ENCODE assay signal across 7 mouse cellular contexts in the genomic region with DNA sequence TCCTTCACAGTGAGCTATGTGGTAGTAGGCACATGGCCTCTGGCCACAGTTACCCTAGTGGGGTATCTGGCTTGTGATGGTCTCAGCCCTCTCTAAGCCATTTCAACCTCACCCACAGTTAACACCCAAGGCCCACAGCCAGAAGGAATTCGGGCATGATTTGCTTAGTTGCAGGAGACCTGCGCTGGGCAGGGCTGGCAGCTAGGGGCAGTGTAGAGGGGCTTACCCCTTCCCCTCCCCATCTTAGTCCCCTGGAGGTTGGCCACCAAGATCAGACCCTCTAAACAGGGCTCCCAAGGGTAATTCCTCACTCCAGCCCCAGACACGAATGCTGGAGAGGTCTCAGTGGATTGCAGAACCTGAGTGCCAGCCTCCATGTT. TPM values are rescaled to one million over a fixed set of nuclear protein-coding genes. Genes with fewer than 3 reads are reported as not detected.
A peak's percentile ranks its signal among the peaks of the same experiment; 100 is the strongest.
DNase-seq lines count a peak whose midpoint lies in the region; ATAC-seq and TF ChIP-seq lines count a peak whose summit lies in the region.

No protein-coding gene starts in this region.

- 9% methylated on average over 3 of the region's 3 CpGs for WGBS in lung, embryonic 14.5 days
- 12% methylated on average over 3 of the region's 3 CpGs for WGBS in embryonic facial prominence, embryonic 10.5 days
- WGBS in hindbrain, embryonic 14.5 days: 8% methylated on average over 3 of the region's 3 CpGs

- H3K4me3 ChIP-seq in lung, embryonic 14.5 days (ENCODE audit: low read depth, low read length): peak overlapping the region; percentile 69
- peak overlapping the region; percentile 73 for H3K4me3 ChIP-seq in embryonic facial prominence, embryonic 10.5 days
- peak overlapping the region; percentile 56 for H3K4me3 ChIP-seq in hindbrain, embryonic 14.5 days (replicated peaks; ENCODE audit: low read length)

- H3K4me1 ChIP-seq in lung, embryonic 14.5 days (ENCODE audit: insufficient read depth): peaks cover 5% of the 10 kb centered on the region
- peaks cover 52% of the 10 kb centered on the region for H3K4me1 ChIP-seq in embryonic facial prominence, embryonic 10.5 days
- H3K4me1 ChIP-seq in hindbrain, embryonic 14.5 days (replicated peaks; ENCODE audit: control insufficient read depth, insufficient read depth, low read length): peaks cover 14% of the 10 kb centered on the region; the same call in 1 of the 2 replicates

- peaks cover 3% of the 10 kb centered on the region; the same call in 1 of the 2 replicates for H3K36me3 ChIP-seq in lung, embryonic 14.5 days (ENCODE audit: insufficient read depth)
- H3K36me3 ChIP-seq in embryonic facial prominence, embryonic 10.5 days (replicated peaks): no peaks in the 10 kb centered on the region
- no peaks in the 10 kb centered on the region for H3K36me3 ChIP-seq in hindbrain, embryonic 14.5 days (replicated peaks; ENCODE audit: control insufficient read depth, insufficient read depth)

- no peaks in the 10 kb centered on the region for H3K9me3 ChIP-seq in lung, embryonic 14.5 days (ENCODE audit: low read depth, low read length)
- no peaks in the 10 kb centered on the region for H3K9me3 ChIP-seq in embryonic facial prominence, embryonic 10.5 days
- no peaks in the 10 kb centered on the region for H3K9me3 ChIP-seq in hindbrain, embryonic 14.5 days (ENCODE audit: control insufficient read depth, low read length)

- DNase-seq in lung, embryonic 14.5 days: peak; percentile 61
- DNase-seq in lung, postnatal 25 days (ENCODE audit: low spot score): no peak
- peak; percentile 57 for DNase-seq in embryonic facial prominence, embryonic 10.5 days (ENCODE audit: low spot score)
- DNase-seq in hindbrain, embryonic 14.5 days (ENCODE audit: low spot score): no peak
- DNase-seq in mesoderm, embryonic 11.5 days (ENCODE audit: low read depth, low spot score): peak; percentile 54
- DNase-seq in ovary, postnatal 10 days (ENCODE audit: low spot score): no peak

- peak; percentile 68 for TF ChIP-seq CTCF in lung, embryonic 14.5 days (IDR thresholded peaks at IDR 0.05; ENCODE audit: low read depth)

- H3K27ac ChIP-seq in lung, embryonic 14.5 days (ENCODE audit: low read depth): peak overlapping the region; percentile 60; the same call in 1 of the 2 replicates
- H3K27ac ChIP-seq in embryonic facial prominence, embryonic 10.5 days (replicated peaks): peak overlapping the region; percentile 81; the same call in 1 of the 2 replicates
- H3K27ac ChIP-seq in hindbrain, embryonic 14.5 days: no peak overlapping the region

- 0 out of 2 replicates have a peak, but pooled peaks cover 4% of the 10 kb centered on the region for H3K27me3 ChIP-seq in lung, embryonic 14.5 days (ENCODE audit: insufficient read depth, low read length)
- H3K27me3 ChIP-seq in embryonic facial prominence, embryonic 10.5 days (replicated peaks; ENCODE audit: low read depth, poor library complexity, severe bottlenecking): peaks cover 53% of the 10 kb centered on the region
- H3K27me3 ChIP-seq in hindbrain, embryonic 14.5 days (ENCODE audit: control insufficient read depth, insufficient read depth, low read length): peaks cover 37% of the 10 kb centered on the region

- peak overlapping the region; percentile 69 for H3K9ac ChIP-seq in lung, embryonic 14.5 days
- H3K9ac ChIP-seq in hindbrain, embryonic 14.5 days: peak overlapping the region; percentile 59

- peak; percentile 19; the same call in 1 of the 2 replicates for ATAC-seq in lung, embryonic 14.5 days (ENCODE audit: insufficient read depth)
- peak; percentile 35; the same call in 1 of the 2 replicates for ATAC-seq in hindbrain, embryonic 14.5 days (ENCODE audit: low FRiP score)
- no peak for ATAC-seq in erythroid progenitor cell, adult 5-6 weeks (replicated peaks; ENCODE audit: low FRiP score, poor library complexity, severe bottlenecking)

- H3K4me2 ChIP-seq in lung, embryonic 14.5 days: peak overlapping the region; percentile 98
- peak overlapping the region; percentile 99 for H3K4me2 ChIP-seq in hindbrain, embryonic 14.5 days (replicated peaks)

RNA-seq across cellular contexts. Expression of gene Sned1, which starts 0.9 kb away (rescaled TPM):
- 27.8 and 30.1 TPM in 2 replicates for polyA plus RNA-seq in lung, embryonic 14.5 days (2014; fragmentation: Nextera tagmentation; extraction: Ambion mirVana)
- 6.5 and 9.6 TPM in 2 replicates for polyA plus RNA-seq in embryonic facial prominence, embryonic 10.5 days (2016; fragmentation: Nextera tagmentation; extraction: Ambion mirVana)
- polyA plus RNA-seq in hindbrain, embryonic 14.5 days (2014; fragmentation: Nextera tagmentation; extraction: Ambion mirVana): 9.4 and 10.9 TPM in 2 replicates
- total RNA-seq in erythroid progenitor cell, adult 5-6 weeks (2015; ENCODE audit: low replicate concordance): 1.3 TPM in 1 of 2 replicates, not detected in the other
- 0.61 TPM in 1 of 2 replicates, not detected in the other for total RNA-seq in erythroid progenitor cell, adult 5-6 weeks (2017; ENCODE audit: low replicate concordance)

Comparison
In these comparisons a context has a peak if more than half of its experiments do, and no peak if none do; other contexts are left out.
1. DNase-seq: peak in lung, embryonic 14.5 days (single experiment), embryonic facial prominence, embryonic 10.5 days (single experiment) and mesoderm, embryonic 11.5 days (single experiment); none in lung, postnatal 25 days (single experiment), hindbrain, embryonic 14.5 days (single experiment) and ovary, postnatal 10 days (single experiment).
2. Peak in every context shown above with its lines, with median percentiles within 50 percentile points of each other: H3K4me3 ChIP-seq.